Comparison of ENCODE assay signal across 1 mouse cellular context in the genomic region with DNA sequence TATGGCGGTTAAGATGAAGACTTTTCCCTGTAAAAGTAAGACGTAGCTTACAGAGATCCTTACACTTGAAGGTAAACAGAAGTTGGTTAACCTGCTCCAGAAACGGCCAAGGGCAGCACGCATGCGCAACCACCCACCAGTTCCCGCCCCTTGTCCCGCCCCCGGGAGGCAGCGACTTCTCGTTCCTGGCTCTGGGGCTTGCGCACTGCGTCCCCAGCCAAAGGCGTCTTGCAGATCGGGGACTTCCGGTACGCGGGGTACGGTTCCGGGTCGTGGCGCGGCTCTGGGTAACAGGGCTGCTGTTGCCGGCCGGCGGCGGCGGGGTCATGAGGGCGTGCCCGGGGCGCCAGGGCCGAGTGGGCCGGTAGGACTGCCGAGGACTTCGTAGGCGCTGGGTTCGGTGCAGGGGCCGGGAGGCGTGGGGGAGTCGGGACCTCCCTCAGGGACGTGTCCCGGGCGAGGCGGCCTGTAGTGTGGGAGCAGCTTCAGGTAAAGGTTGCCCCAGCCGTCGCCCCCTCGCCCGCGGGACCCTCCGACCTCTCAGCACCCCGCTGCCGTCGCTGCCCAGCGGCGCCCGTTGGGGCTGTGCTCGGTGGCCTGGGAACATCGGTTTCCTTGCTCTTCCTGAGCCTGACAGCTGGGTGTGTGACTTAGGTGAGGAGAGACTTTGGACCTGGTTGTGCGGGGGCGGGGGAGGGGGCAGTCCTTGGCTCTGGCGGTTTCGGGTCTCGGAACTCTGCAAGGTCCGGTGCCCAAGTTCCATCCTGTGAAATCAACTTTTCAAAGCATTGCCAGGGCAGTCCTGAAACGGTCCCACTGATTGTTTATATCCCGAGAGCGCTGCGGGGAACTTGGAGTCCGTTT.
TF ChIP-seq lines count a peak whose summit lies in the region.

Gene Mapkap1, plus strand, starts transcription at position 171 of the 864 bp plus-strand sequence.

TF ChIP-seq in CH12.LX, 34 proteins besides CTCF, POLR2A, EP300 and RAD21 (continued from another document):
- TF ChIP-seq ZMIZ1 (IDR thresholded peaks at IDR 0.05; ENCODE audit: low read depth, low read length) (peak; percentile 63), TBP (conservative IDR thresholded peaks at IDR 0.05; ENCODE audit: low read depth, low read length) (0 out of 2 replicates have a peak, but pooled peaks have one; percentile 42), UBTF (IDR thresholded peaks at IDR 0.05; ENCODE audit: low read depth, low read length) (0 out of 2 replicates have a peak, but pooled peaks have one; percentile 47), KAT2A (IDR thresholded peaks at IDR 0.05; ENCODE audit: insufficient replicate concordance, low read length) (peak; percentile 87; the same call in 1 of the 2 replicates), ZKSCAN1 (IDR thresholded peaks at IDR 0.05; ENCODE audit: borderline replicate concordance, low read depth, low read length) (no peak), CHD2 (IDR thresholded peaks at IDR 0.05; ENCODE audit: low read length) (peak; percentile 82), USF2 (conservative IDR thresholded peaks at IDR 0.05; ENCODE audit: low read depth, low read length) (no peak), MXI1 (IDR thresholded peaks at IDR 0.05; ENCODE audit: low read depth, low read length) (peak; percentile 84), SMC3 (IDR thresholded peaks at IDR 0.05; ENCODE audit: low read depth, low read length) (no peak), NRF1 (IDR thresholded peaks at IDR 0.05; ENCODE audit: low read depth, low read length) (peak; percentile 98), TCF12 (IDR thresholded peaks at IDR 0.05; ENCODE audit: low read depth, low read length) (peak; percentile 68), MAZ (IDR thresholded peaks at IDR 0.05; ENCODE audit: low read depth, low read length) (0 out of 2 replicates have a peak, but pooled peaks have one; percentile 33)
